Mouse (Mus musculus) embryonic fibroblast, embryonic 13.5 days (primary cell): ENCODE data around the gene Tmem274.

ENCODE experiments used
- CTCF ChIP-seq: IDR thresholded peaks from 2 replicates; pipeline ENCODE4 v1.5.1; 2011; ENCODE audit warnings: mild to moderate bottlenecking, control low read depth, low read length, moderate library complexity, borderline replicate concordance; ENCODE audit not compliant: insufficient read depth
- POLR2A ChIP-seq: IDR thresholded peaks from 2 replicates; pipeline ENCODE4 v1.6.1; 2011; ENCODE audit warnings: low read depth, mild to moderate bottlenecking, control low read depth, low read length, moderate library complexity

DNA sequence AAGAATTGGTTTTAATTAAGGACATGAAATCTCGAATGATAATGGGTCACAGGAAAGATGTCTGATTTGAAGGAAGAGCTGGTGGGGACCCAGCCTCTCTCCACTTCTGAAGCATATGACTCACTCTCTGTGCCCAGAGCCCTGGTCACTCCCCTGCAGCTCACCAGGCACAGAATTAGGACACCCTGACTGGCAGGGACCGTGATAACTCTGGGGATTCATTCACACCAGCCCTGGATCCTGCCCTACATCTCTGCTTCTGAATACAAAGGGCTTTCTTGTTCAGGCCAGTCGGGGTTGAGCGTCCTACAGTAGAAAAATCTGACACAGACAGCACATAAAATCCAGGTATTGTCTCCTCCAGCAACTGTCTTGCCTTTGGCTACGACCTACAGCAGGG lies 18.7 kb upstream of the Tmem274 start:
- TF ChIP-seq CTCF, result no peak
- TF ChIP-seq POLR2A, result no peak
